Mouse (Mus musculus) urinary bladder, postnatal 4 days (tissue): ENCODE measurements around the gene Teddm3.
"Not testable (repeated sequence)": the region's sequence is repeated elsewhere in the genome, so short reads cannot be mapped to it uniquely, and the experiment has no call there.

Source experiments
- DNase-seq, 2 experiments: peaks; one replicate each; pipeline ENCODE4 v3.0.0; 2021 to 2022; ENCODE audit warnings: low spot score in 2 of 2

Gene Teddm3

GRCm38 (mm10) chr16:21151564-21152361, 2.0 kb downstream of the Teddm3 start:
- no peak for DNase-seq

- no peak for DNase-seq
These were observed 3.9 kb downstream of the Teddm3 start for GRCm38 (mm10) chr16:21149896-21150295.

- DNase-seq: not testable (repeated sequence)
These were observed 5.3 kb downstream of the Teddm3 start for GRCm38 (mm10) chr16:21148451-21148850.

GRCm38 (mm10) chr16:21136312-21137083, 17.3 kb downstream of the Teddm3 start:
- DNase-seq: no peak

- DNase-seq: not testable (repeated sequence)
These were observed 26.1 kb downstream of the Teddm3 start for GRCm38 (mm10) chr16:21127666-21128065.

- DNase-seq: not testable (repeated sequence)
These were observed 31.0 kb downstream of the Teddm3 start for GRCm38 (mm10) chr16:21122776-21123175.

GRCm38 (mm10) chr16:21116078-21116477, 37.7 kb downstream of the Teddm3 start:
- no peak for DNase-seq

GRCm38 (mm10) chr16:21109473-21109872, 44.3 kb downstream of the Teddm3 start:
- no peak for DNase-seq
